Mouse (Mus musculus): Measurements from ENCODE around the gene Prkn. TPM values are rescaled to one million over a fixed set of nuclear protein-coding genes. Genes with fewer than 3 reads are reported as not detected.
A peak's percentile ranks its signal among the peaks of the same experiment; 100 is the strongest.

Prkn gene
- polyA plus RNA-seq, 1 experiment from 2014 or later: 3.5 TPM

DNA sequence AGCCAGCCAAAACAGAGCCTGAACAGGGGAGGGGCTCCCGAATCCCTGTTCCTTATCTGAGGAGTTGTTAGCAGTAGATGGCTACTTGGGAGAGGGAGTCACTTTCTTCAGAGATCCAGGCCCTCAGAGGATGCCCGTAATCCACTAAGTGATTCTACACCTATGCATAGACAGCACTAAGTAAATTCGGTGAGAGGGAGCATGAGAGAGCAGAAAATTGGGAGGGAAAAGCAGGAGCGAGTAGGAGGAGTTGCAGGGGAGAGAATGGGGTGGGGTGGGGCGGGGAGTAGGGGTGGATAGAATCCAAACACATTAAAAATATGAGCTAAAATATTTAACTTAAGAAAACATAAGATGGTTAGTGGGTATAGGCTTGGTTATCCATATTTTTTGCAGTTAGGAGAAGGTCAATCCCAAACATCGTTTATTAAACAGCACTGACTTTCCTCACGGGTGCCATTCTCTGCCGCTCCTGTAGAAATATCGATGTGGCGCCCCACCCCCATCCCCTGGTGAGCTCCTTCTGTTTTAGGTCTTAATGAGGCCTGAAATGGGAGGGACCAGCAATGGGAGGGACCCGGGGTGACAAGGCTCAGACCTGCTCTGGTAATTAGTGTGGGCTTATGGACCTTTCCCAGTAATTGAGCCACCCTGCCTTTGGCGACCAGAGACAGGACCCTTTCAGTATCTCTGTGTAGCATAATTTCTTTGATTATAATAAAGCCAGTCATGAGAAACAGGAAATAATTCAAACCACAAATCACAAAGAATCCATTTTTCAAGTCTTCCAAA lies 390.6 kb downstream of the Prkn start:
- peak overlapping the region; percentile 15; the same call in 1 of the 2 replicates for H3K4me2 ChIP-seq (ENCODE audit: low read length)
- no peak overlapping the region for H3K4me3 ChIP-seq (ENCODE audit: control insufficient read depth in 1 of 2, insufficient read depth in 1 of 2, low read depth in 1 of 2, low read length in 2 of 2)
- no peaks in the 10 kb centered on the region for H3K27me3 ChIP-seq (ENCODE audit: control insufficient read depth, insufficient read depth, low read length)

DNA sequence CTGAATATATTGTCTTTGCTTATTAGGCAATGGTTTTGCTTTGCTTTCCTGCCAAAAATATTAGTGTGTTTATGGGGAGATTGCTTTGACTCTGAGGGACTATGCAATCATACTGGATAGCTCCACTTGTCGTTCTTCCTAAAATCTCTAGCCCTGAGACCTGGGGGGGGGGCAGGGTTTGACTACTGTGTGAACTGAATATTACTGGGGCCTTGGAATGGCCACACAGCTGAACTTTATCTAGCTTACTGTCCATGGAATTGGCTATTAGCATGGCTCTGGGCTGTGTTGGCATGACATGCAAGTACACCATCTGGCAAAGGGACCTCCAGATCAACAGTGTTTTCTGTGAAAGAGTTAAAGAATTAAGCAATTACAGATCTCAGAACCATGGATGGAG lies 395.1 kb downstream of the Prkn start:
- H3K27me3 ChIP-seq (ENCODE audit: control insufficient read depth, insufficient read depth, low read length): no peaks in the 10 kb centered on the region
- H3K9me3 ChIP-seq (ENCODE audit: control insufficient read depth, low read length): no peaks in the 10 kb centered on the region
- no peaks in the 10 kb centered on the region for H3K4me1 ChIP-seq (ENCODE audit: control insufficient read depth in 2 of 2, insufficient read depth in 2 of 2, low read length in 2 of 2)
- no peaks in the 10 kb centered on the region for H3K36me3 ChIP-seq (ENCODE audit: control insufficient read depth, insufficient read depth, low read length)
- WGBS: 50% methylated on average over 1 of the region's 1 CpGs
- no peak for ATAC-seq (ENCODE audit: insufficient number of reproducible peaks, insufficient read depth, low FRiP score, low read depth)
- H3K4me3 ChIP-seq (ENCODE audit: control insufficient read depth in 1 of 2, insufficient read depth in 1 of 2, low read depth in 1 of 2, low read length in 2 of 2): no peak overlapping the region
- H3K4me2 ChIP-seq (ENCODE audit: low read length): no peak overlapping the region
- H3K9ac ChIP-seq (ENCODE audit: low read length): no peak overlapping the region
- no peak overlapping the region for H3K27ac ChIP-seq (replicated peaks in 1 of 2; ENCODE audit: control insufficient read depth in 1 of 2, insufficient read depth in 1 of 2, low read depth in 2 of 2, low read length in 2 of 2)

More for the DNA sequence above, 390.6 kb downstream of the Prkn start:
- Histone ChIP-seq H3K36me3 (ENCODE audit: control insufficient read depth, insufficient read depth, low read length) (no peaks in the 10 kb centered on the region), H3K27ac (replicated peaks in 1 of 2; ENCODE audit: control insufficient read depth in 1 of 2, insufficient read depth in 1 of 2, low read depth in 2 of 2, low read length in 2 of 2) (no peak overlapping the region), H3K4me1 (ENCODE audit: control insufficient read depth in 2 of 2, insufficient read depth in 2 of 2, low read length in 2 of 2) (no peaks in the 10 kb centered on the region), H3K9ac (ENCODE audit: low read length) (no peak overlapping the region), H3K9me3 (ENCODE audit: control insufficient read depth, low read length) (no peaks in the 10 kb centered on the region)
- no peak for ATAC-seq (ENCODE audit: insufficient number of reproducible peaks, insufficient read depth, low FRiP score, low read depth)
- WGBS: 37% methylated on average over 12 of the region's 12 CpGs

DNA sequence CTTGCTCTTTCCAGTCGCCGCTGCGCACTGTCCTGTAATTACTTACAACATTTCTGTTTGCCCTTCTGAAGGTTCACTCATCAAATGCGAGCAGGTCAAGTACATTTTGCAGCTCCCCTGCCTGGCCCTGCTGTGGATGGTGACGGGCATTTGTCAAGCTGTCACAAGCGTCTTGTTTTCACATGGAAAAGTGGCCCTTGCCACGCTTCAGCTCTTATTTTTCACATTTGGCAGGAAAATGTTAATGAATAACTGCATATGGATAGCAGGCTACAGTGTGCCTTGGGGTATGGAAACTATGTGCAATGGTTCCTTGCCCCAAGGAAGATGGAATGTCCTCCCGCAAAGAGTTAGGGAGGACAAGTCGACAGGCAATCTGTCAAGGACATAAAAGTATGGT lies 404.9 kb downstream of the Prkn start:
- 72% methylated on average over 9 of the region's 9 CpGs for WGBS
- no peaks in the 10 kb centered on the region for H3K4me1 ChIP-seq (ENCODE audit: control insufficient read depth in 2 of 2, insufficient read depth in 2 of 2, low read length in 2 of 2)

DNA sequence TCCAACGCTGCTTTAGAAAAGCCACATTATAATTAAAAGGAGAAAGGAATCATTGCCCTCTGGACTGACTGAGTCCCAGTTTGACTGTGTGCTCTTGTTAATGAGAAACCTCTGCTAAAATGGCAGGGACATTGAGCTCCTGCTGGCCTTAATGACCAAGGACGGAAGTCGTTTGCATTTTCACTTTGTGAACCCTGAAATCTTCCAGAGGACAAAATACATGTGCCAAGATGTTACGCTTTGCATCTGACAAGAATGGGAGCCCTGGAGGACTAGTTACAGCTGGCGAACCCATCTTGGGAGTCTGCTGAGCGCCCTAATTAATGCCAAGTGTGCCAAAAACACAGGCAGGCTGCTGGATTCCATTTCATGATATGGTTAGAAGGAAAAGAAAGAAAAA lies 409.0 kb downstream of the Prkn start:
- WGBS: 75% methylated on average over 6 of the region's 6 CpGs
- no peaks in the 10 kb centered on the region for H3K36me3 ChIP-seq (ENCODE audit: control insufficient read depth, insufficient read depth, low read length)
- H3K4me1 ChIP-seq (ENCODE audit: control insufficient read depth in 2 of 2, insufficient read depth in 2 of 2, low read length in 2 of 2): no peaks in the 10 kb centered on the region
- no peak overlapping the region for H3K27ac ChIP-seq (replicated peaks in 1 of 2; ENCODE audit: control insufficient read depth in 1 of 2, insufficient read depth in 1 of 2, low read depth in 2 of 2, low read length in 2 of 2)
- no peak overlapping the region for H3K9ac ChIP-seq (ENCODE audit: low read length)
- no peaks in the 10 kb centered on the region for H3K27me3 ChIP-seq (ENCODE audit: control insufficient read depth, insufficient read depth, low read length)
- H3K4me3 ChIP-seq (ENCODE audit: control insufficient read depth in 1 of 2, insufficient read depth in 1 of 2, low read depth in 1 of 2, low read length in 2 of 2): no peak overlapping the region
- no peaks in the 10 kb centered on the region for H3K9me3 ChIP-seq (ENCODE audit: control insufficient read depth, low read length)
- no peak overlapping the region for H3K4me2 ChIP-seq (ENCODE audit: low read length)
- ATAC-seq (ENCODE audit: insufficient number of reproducible peaks, insufficient read depth, low FRiP score, low read depth): no peak

More for the DNA sequence above, 404.9 kb downstream of the Prkn start:
- no peak overlapping the region for H3K4me3 ChIP-seq (ENCODE audit: control insufficient read depth in 1 of 2, insufficient read depth in 1 of 2, low read depth in 1 of 2, low read length in 2 of 2)
- ATAC-seq (ENCODE audit: insufficient number of reproducible peaks, insufficient read depth, low FRiP score, low read depth): no peak
- no peaks in the 10 kb centered on the region for H3K9me3 ChIP-seq (ENCODE audit: control insufficient read depth, low read length)
- no peak overlapping the region for H3K9ac ChIP-seq (ENCODE audit: low read length)
- H3K27me3 ChIP-seq (ENCODE audit: control insufficient read depth, insufficient read depth, low read length): no peaks in the 10 kb centered on the region
- no peak overlapping the region for H3K4me2 ChIP-seq (ENCODE audit: low read length)
- no peaks in the 10 kb centered on the region for H3K36me3 ChIP-seq (ENCODE audit: control insufficient read depth, insufficient read depth, low read length)
- H3K27ac ChIP-seq (replicated peaks in 1 of 2; ENCODE audit: control insufficient read depth in 1 of 2, insufficient read depth in 1 of 2, low read depth in 2 of 2, low read length in 2 of 2): no peak overlapping the region

DNA sequence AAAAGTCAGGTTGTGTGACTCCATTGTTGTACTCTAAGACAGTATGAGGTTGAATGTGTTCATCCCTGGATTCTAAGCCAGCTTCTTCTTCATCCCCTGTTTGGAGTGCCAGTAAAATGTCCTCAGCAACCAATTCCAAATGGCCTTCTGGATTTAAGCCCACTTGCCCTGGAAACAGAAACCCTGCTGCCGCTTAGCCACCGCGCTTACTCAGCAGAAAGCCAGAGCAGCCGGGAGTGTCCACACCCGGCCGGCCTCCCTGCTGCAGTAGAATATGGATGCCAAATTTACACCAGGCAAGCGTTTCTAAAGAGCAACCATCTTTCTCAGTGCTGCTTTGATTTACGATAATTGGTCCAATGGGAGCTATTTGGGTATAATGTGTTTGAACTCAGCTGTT lies 420.5 kb downstream of the Prkn start:
- no peak overlapping the region for H3K4me3 ChIP-seq (ENCODE audit: control insufficient read depth in 1 of 2, insufficient read depth in 1 of 2, low read depth in 1 of 2, low read length in 2 of 2)
- 87% methylated on average over 8 of the region's 8 CpGs for WGBS
- H3K27me3 ChIP-seq (ENCODE audit: control insufficient read depth, insufficient read depth, low read length): no peaks in the 10 kb centered on the region
- no peaks in the 10 kb centered on the region for H3K36me3 ChIP-seq (ENCODE audit: control insufficient read depth, insufficient read depth, low read length)
- ATAC-seq (ENCODE audit: insufficient number of reproducible peaks, insufficient read depth, low FRiP score, low read depth): no peak
- H3K4me2 ChIP-seq (ENCODE audit: low read length): no peak overlapping the region
- no peaks in the 10 kb centered on the region for H3K9me3 ChIP-seq (ENCODE audit: control insufficient read depth, low read length)
- no peak overlapping the region for H3K9ac ChIP-seq (ENCODE audit: low read length)
- H3K27ac ChIP-seq (replicated peaks in 1 of 2; ENCODE audit: control insufficient read depth in 1 of 2, insufficient read depth in 1 of 2, low read depth in 2 of 2, low read length in 2 of 2): no peak overlapping the region
- no peaks in the 10 kb centered on the region for H3K4me1 ChIP-seq (ENCODE audit: control insufficient read depth in 2 of 2, insufficient read depth in 2 of 2, low read length in 2 of 2)

DNA sequence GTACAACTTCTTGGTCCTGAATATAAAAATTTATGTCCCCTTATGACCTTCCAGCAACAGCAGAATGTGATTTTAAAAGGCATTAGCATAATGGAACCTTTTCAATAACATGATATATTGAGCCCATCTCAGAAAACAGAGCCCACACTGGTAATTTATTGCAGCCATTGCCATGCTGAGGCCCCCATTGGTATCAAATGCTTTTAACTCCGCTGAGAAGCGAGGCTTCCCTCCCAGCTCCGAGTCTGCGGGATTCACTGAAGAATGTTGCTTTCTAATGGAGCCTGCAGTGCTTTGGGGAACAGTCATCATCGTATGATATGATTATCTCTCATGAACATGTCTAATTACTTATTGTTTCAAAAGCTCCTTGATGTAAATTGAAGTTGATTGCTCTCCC lies 421.5 kb downstream of the Prkn start:
- no peaks in the 10 kb centered on the region for H3K9me3 ChIP-seq (ENCODE audit: control insufficient read depth, low read length)
- H3K9ac ChIP-seq (ENCODE audit: low read length): no peak overlapping the region
- no peaks in the 10 kb centered on the region for H3K4me1 ChIP-seq (ENCODE audit: control insufficient read depth in 2 of 2, insufficient read depth in 2 of 2, low read length in 2 of 2)
- H3K27ac ChIP-seq (replicated peaks in 1 of 2; ENCODE audit: control insufficient read depth in 1 of 2, insufficient read depth in 1 of 2, low read depth in 2 of 2, low read length in 2 of 2): no peak overlapping the region
- no peaks in the 10 kb centered on the region for H3K27me3 ChIP-seq (ENCODE audit: control insufficient read depth, insufficient read depth, low read length)
- 82% methylated on average over 5 of the region's 5 CpGs for WGBS
- H3K4me2 ChIP-seq (ENCODE audit: low read length): no peak overlapping the region
- no peak overlapping the region for H3K4me3 ChIP-seq (ENCODE audit: control insufficient read depth in 1 of 2, insufficient read depth in 1 of 2, low read depth in 1 of 2, low read length in 2 of 2)
- no peaks in the 10 kb centered on the region for H3K36me3 ChIP-seq (ENCODE audit: control insufficient read depth, insufficient read depth, low read length)
- no peak for ATAC-seq (ENCODE audit: insufficient number of reproducible peaks, insufficient read depth, low FRiP score, low read depth)

DNA sequence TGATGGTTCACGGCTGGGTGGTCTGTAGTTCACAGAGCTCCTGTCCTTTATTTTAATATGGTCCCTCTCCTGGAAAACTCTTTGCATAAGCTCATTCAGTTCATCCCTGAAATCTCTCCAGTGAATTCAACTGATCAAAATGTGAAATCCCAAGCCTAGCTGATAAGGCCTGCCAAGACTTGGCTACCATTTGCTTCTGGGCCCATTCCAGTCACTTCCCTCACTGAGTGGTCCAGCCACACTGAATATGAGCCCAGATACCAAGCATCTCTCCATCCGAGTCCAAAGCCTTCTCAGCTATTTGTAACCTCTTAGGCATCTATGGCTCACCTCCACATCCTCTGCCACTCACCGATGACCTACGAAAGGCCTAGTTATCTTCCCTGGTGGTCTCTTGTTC lies 427.8 kb downstream of the Prkn start:
- no peak overlapping the region for H3K4me2 ChIP-seq (ENCODE audit: low read length)
- H3K4me3 ChIP-seq (ENCODE audit: control insufficient read depth in 1 of 2, insufficient read depth in 1 of 2, low read depth in 1 of 2, low read length in 2 of 2): no peak overlapping the region
- no peak overlapping the region for H3K27ac ChIP-seq (replicated peaks in 1 of 2; ENCODE audit: control insufficient read depth in 1 of 2, insufficient read depth in 1 of 2, low read depth in 2 of 2, low read length in 2 of 2)
- no peaks in the 10 kb centered on the region for H3K4me1 ChIP-seq (ENCODE audit: control insufficient read depth in 2 of 2, insufficient read depth in 2 of 2, low read length in 2 of 2)
- no peak for ATAC-seq (ENCODE audit: insufficient number of reproducible peaks, insufficient read depth, low FRiP score, low read depth)
- H3K27me3 ChIP-seq (ENCODE audit: control insufficient read depth, insufficient read depth, low read length): no peaks in the 10 kb centered on the region
- no peaks in the 10 kb centered on the region for H3K9me3 ChIP-seq (ENCODE audit: control insufficient read depth, low read length)
- no peak overlapping the region for H3K9ac ChIP-seq (ENCODE audit: low read length)
- WGBS: 81% methylated on average over 4 of the region's 4 CpGs
- no peaks in the 10 kb centered on the region for H3K36me3 ChIP-seq (ENCODE audit: control insufficient read depth, insufficient read depth, low read length)

DNA sequence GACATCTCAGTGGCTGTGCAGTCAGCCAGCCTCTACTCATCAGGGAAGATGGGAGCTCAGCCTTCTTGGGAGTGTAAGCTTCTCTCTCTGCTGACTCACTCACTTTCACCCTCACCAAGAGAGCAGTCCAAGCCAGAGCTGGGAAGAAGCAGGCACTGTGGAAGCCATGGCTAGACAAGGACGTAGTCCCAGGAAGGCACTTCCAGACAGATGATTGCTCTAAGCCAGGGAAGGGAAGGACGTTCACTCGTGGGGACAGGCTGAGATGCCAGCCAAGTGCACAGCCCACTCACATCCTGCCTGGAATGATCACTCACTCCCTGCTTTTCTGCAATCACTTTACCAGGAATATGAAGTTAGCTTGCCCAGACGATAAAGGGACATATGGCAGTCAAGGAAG lies 430.0 kb downstream of the Prkn start:
- H3K27ac ChIP-seq (replicated peaks in 1 of 2; ENCODE audit: control insufficient read depth in 1 of 2, insufficient read depth in 1 of 2, low read depth in 2 of 2, low read length in 2 of 2): no peak overlapping the region
- no peak overlapping the region for H3K4me2 ChIP-seq (ENCODE audit: low read length)
- no peaks in the 10 kb centered on the region for H3K27me3 ChIP-seq (ENCODE audit: control insufficient read depth, insufficient read depth, low read length)
- H3K4me3 ChIP-seq (ENCODE audit: control insufficient read depth in 1 of 2, insufficient read depth in 1 of 2, low read depth in 1 of 2, low read length in 2 of 2): no peak overlapping the region
- ATAC-seq (ENCODE audit: insufficient number of reproducible peaks, insufficient read depth, low FRiP score, low read depth): no peak
- H3K36me3 ChIP-seq (ENCODE audit: control insufficient read depth, insufficient read depth, low read length): no peaks in the 10 kb centered on the region
- H3K9ac ChIP-seq (ENCODE audit: low read length): no peak overlapping the region
- no peaks in the 10 kb centered on the region for H3K4me1 ChIP-seq (ENCODE audit: control insufficient read depth in 2 of 2, insufficient read depth in 2 of 2, low read length in 2 of 2)
- 62% methylated on average over 4 of the region's 4 CpGs for WGBS
- H3K9me3 ChIP-seq (ENCODE audit: control insufficient read depth, low read length): no peaks in the 10 kb centered on the region
